Mouse (Mus musculus): Measurements from ENCODE around the gene Zfp39. TPM values are rescaled to one million over a fixed set of nuclear protein-coding genes. Genes with fewer than 3 reads are reported as not detected.
"Not testable (repeated sequence)": the region's sequence is repeated elsewhere in the genome, so short reads cannot be mapped to it uniquely, and the experiment has no call there.

Zfp39 gene
- polyA plus RNA-seq, 1 experiment from 2014 or later = 7.0 TPM

- Histone ChIP-seq H3K36me3 (peaks cover 12% of the 10 kb centered on the region; the same call in 1 of the 2 replicates), H3K9ac (peak within 1 kb of the TSS; percentile 77), H3K27me3 (replicated peaks) (no peaks in the 10 kb centered on the region), H3K4me3 (peak within 1 kb of the TSS; percentile 65), H3K4me2 (replicated peaks) (peak within 1 kb of the TSS; percentile 79), H3K9me3 (no peaks in the 10 kb centered on the region), H3K27ac (peak within 1 kb of the TSS; percentile 69; the same call in 1 of the 2 replicates), H3K4me1 (peaks cover 18% of the 10 kb centered on the region)
- 6% methylated on average over 37 of the region's 37 CpGs for WGBS
- peak; percentile 86 for ATAC-seq (ENCODE audit: low FRiP score, low read depth)
Measured at GRCm38 (mm10) chr11:58867039-58867953, 36.7 kb downstream of the Zfp39 start, which contains the start of gene 2810021J22Rik. TSS of gene 2810021J22Rik (plus strand) at chr11:58867216.

- WGBS = 96% methylated on average over 8 of the region's 8 CpGs
- Histone ChIP-seq H3K4me3 (no peak overlapping the region), H3K9me3 (peaks cover 24% of the 10 kb centered on the region), H3K36me3 (peaks cover 52% of the 10 kb centered on the region), H3K27ac (no peak overlapping the region), H3K27me3 (replicated peaks) (no peaks in the 10 kb centered on the region), H3K4me2 (replicated peaks) (no peak overlapping the region), H3K9ac (no peak overlapping the region), H3K4me1 (no peaks in the 10 kb centered on the region)
- ATAC-seq (ENCODE audit: low FRiP score, low read depth) = no peak
Measured at GRCm38 (mm10) chr11:58860744-58861143, 43.3 kb downstream of the Zfp39 start.

- Histone ChIP-seq H3K4me3 (no peak overlapping the region), H3K9ac (no peak overlapping the region), H3K9me3 (no peaks in the 10 kb centered on the region), H3K4me2 (replicated peaks) (no peak overlapping the region), H3K27ac (no peak overlapping the region), H3K36me3 (peaks cover 22% of the 10 kb centered on the region), H3K27me3 (replicated peaks) (no peaks in the 10 kb centered on the region), H3K4me1 (peaks cover 7% of the 10 kb centered on the region)
- WGBS = 71% methylated on average over 2 of the region's 2 CpGs
- ATAC-seq (ENCODE audit: low FRiP score, low read depth) = no peak
Measured at GRCm38 (mm10) chr11:58849731-58850130, 54.3 kb downstream of the Zfp39 start.

- H3K4me2 ChIP-seq (replicated peaks) = peak overlapping the region; percentile 91
- ATAC-seq (ENCODE audit: low FRiP score, low read depth) = peak; percentile 22; the same call in 1 of the 2 replicates
- peak overlapping the region; percentile 81 for H3K9ac ChIP-seq
- WGBS = 51% methylated on average over 9 of the region's 9 CpGs
- peak overlapping the region; percentile 80 for H3K4me3 ChIP-seq
- H3K27ac ChIP-seq = no peak overlapping the region
- no peaks in the 10 kb centered on the region for H3K27me3 ChIP-seq (replicated peaks)
- H3K9me3 ChIP-seq = no peaks in the 10 kb centered on the region
- H3K36me3 ChIP-seq = peaks cover 17% of the 10 kb centered on the region
- peaks cover 7% of the 10 kb centered on the region for H3K4me1 ChIP-seq
Measured at GRCm38 (mm10) chr11:58847636-58848035, 56.4 kb downstream of the Zfp39 start.

GRCm38 (mm10) chr11:58846919-58847461 lies 57.0 kb downstream of the Zfp39 start, which contains the start of gene Gm12258:
TSS of gene Gm12258 (plus strand) at chr11:58847158.
- H3K4me2 ChIP-seq (replicated peaks) = peak within 1 kb of the TSS; percentile 91
- no peaks in the 10 kb centered on the region for H3K27me3 ChIP-seq (replicated peaks)
- H3K4me1 ChIP-seq = peaks cover 7% of the 10 kb centered on the region
- peak; percentile 100 for ATAC-seq (ENCODE audit: low FRiP score, low read depth)
- peak within 1 kb of the TSS; percentile 81 for H3K9ac ChIP-seq
- peaks cover 17% of the 10 kb centered on the region for H3K36me3 ChIP-seq
- H3K4me3 ChIP-seq = peak within 1 kb of the TSS; percentile 80
- no peaks in the 10 kb centered on the region for H3K9me3 ChIP-seq
- WGBS = under 1% methylated on average over 24 of the region's 24 CpGs
- no peak within 1 kb of the TSS for H3K27ac ChIP-seq

- H3K4me1 ChIP-seq; H3K9ac ChIP-seq; H3K9me3 ChIP-seq; H3K4me3 ChIP-seq; ATAC-seq (ENCODE audit: low FRiP score, low read depth); H3K27me3 ChIP-seq (replicated peaks); H3K27ac ChIP-seq; H3K36me3 ChIP-seq; H3K4me2 ChIP-seq (replicated peaks): not testable (repeated sequence)
Measured at GRCm38 (mm10) chr11:58838951-58839350, 65.1 kb downstream of the Zfp39 start, which contains the start of gene Olfr311. TSS of gene Olfr311 (plus strand) at chr11:58839251.

Other genes with a start within 250 kb of the Zfp39 start
- gene Olfr322, start 245.4 kb downstream of the Zfp39 start, polyA plus RNA-seq (2016; fragmentation: Nextera tagmentation; extraction: Ambion mirVana) = not detected in 2 replicates
- not detected in 2 replicates for gene Olfr320, start 223.1 kb downstream of the Zfp39 start, polyA plus RNA-seq (2016; fragmentation: Nextera tagmentation; extraction: Ambion mirVana)
- not detected in 2 replicates for gene Olfr319, start 205.1 kb downstream of the Zfp39 start, polyA plus RNA-seq (2016; fragmentation: Nextera tagmentation; extraction: Ambion mirVana)
- gene Olfr318, start 180.2 kb downstream of the Zfp39 start, polyA plus RNA-seq (2016; fragmentation: Nextera tagmentation; extraction: Ambion mirVana) = not detected in 2 replicates
- gene Olfr317, start 165.0 kb downstream of the Zfp39 start, polyA plus RNA-seq (2016; fragmentation: Nextera tagmentation; extraction: Ambion mirVana) = 0.06 and 0.16 TPM in 2 replicates
- gene Olfr316, start 151.5 kb downstream of the Zfp39 start, polyA plus RNA-seq (2016; fragmentation: Nextera tagmentation; extraction: Ambion mirVana) = not detected in 2 replicates
- not detected in 2 replicates for gene Olfr315, start 131.0 kb downstream of the Zfp39 start, polyA plus RNA-seq (2016; fragmentation: Nextera tagmentation; extraction: Ambion mirVana)
- not detected in 2 replicates for gene Olfr314, start 121.3 kb downstream of the Zfp39 start, polyA plus RNA-seq (2016; fragmentation: Nextera tagmentation; extraction: Ambion mirVana)
- gene Fam183b, start 102.3 kb downstream of the Zfp39 start, polyA plus RNA-seq (2016; fragmentation: Nextera tagmentation; extraction: Ambion mirVana) = 5.2 and 7.4 TPM in 2 replicates
- gene Olfr313, start 89.2 kb downstream of the Zfp39 start, polyA plus RNA-seq (2016; fragmentation: Nextera tagmentation; extraction: Ambion mirVana) = not detected in 2 replicates
- not detected in 2 replicates for gene Olfr312, start 75.0 kb downstream of the Zfp39 start, polyA plus RNA-seq (2016; fragmentation: Nextera tagmentation; extraction: Ambion mirVana)
- gene Olfr311, start 65.0 kb downstream of the Zfp39 start, polyA plus RNA-seq (2016; fragmentation: Nextera tagmentation; extraction: Ambion mirVana) = not detected in 2 replicates
- gene Gm12258, start 57.1 kb downstream of the Zfp39 start, polyA plus RNA-seq (2016; fragmentation: Nextera tagmentation; extraction: Ambion mirVana) = 16.8 and 18.2 TPM in 2 replicates
- gene 2810021J22Rik, start 37.0 kb downstream of the Zfp39 start, polyA plus RNA-seq (2016; fragmentation: Nextera tagmentation; extraction: Ambion mirVana) = 10.7 and 10.8 TPM in 2 replicates
- not detected in 2 replicates for gene Btnl10, start 13.7 kb upstream of the Zfp39 start, polyA plus RNA-seq (2016; fragmentation: Nextera tagmentation; extraction: Ambion mirVana)
- gene Rnf187, start 34.7 kb upstream of the Zfp39 start, polyA plus RNA-seq (2016; fragmentation: Nextera tagmentation; extraction: Ambion mirVana) = 594 and 608 TPM in 2 replicates
- gene Hist3h2ba, start 44.7 kb upstream of the Zfp39 start, polyA plus RNA-seq (2016; fragmentation: Nextera tagmentation; extraction: Ambion mirVana) = 167 and 246 TPM in 2 replicates
- gene Hist3h2a, start 50.5 kb upstream of the Zfp39 start, polyA plus RNA-seq (2016; fragmentation: Nextera tagmentation; extraction: Ambion mirVana) = 91.6 and 103 TPM in 2 replicates
- gene Trim17, start 50.5 kb upstream of the Zfp39 start, polyA plus RNA-seq (2016; fragmentation: Nextera tagmentation; extraction: Ambion mirVana) = 0.84 and 1.0 TPM in 2 replicates
- 20.5 TPM in 2 replicates for gene Trim11, start 73.9 kb upstream of the Zfp39 start, polyA plus RNA-seq (2016; fragmentation: Nextera tagmentation; extraction: Ambion mirVana)
- gene Obscn, start 232.2 kb upstream of the Zfp39 start, polyA plus RNA-seq (2016; fragmentation: Nextera tagmentation; extraction: Ambion mirVana) = 0.42 TPM in 2 replicates

Measured in neural tube, embryonic 12.5 days (tissue).